Mouse (Mus musculus) heart, embryonic 14.5 days (tissue): ENCODE data around the gene Gart. TPM values are rescaled to one million over a fixed set of nuclear protein-coding genes. Genes with fewer than 3 reads are reported as not detected.

Source experiments
- ATAC-seq: fragments of 200-750 bp; cut with Nextera tagmentation; 2 replicates; pipeline ENCODE4 v1.8.0; 2017; ENCODE audit warnings: low read depth, moderate TSS enrichment; ENCODE audit not compliant: insufficient number of reproducible peaks, insufficient read depth, low FRiP score
- H3K27ac ChIP-seq, 2 experiments: fragments of 200-500 bp in 1 of 2; fragments of 300-500 bp in 1 of 2; sonication (generic) in 1 of 2; replicated peaks in 1 of 2; 2 replicates each; pipeline ENCODE4 v1.5.1; 2012 to 2014; ENCODE audit warnings: low read depth in 2 of 2, low read length in 2 of 2, control low read depth in 1 of 2, mild to moderate bottlenecking in 1 of 2, mixed read lengths in 1 of 2; ENCODE audit not compliant: control insufficient read depth in 1 of 2, insufficient read depth in 1 of 2
- H3K27me3 ChIP-seq: fragments of 300-500 bp; sonication (generic); 2 replicates; pipeline ENCODE4 v1.6.1; 2014; ENCODE audit warnings: mild to moderate bottlenecking, low read length, control low read depth; ENCODE audit not compliant: control insufficient read depth, insufficient read depth
- H3K36me3 ChIP-seq: fragments of 300-500 bp; sonication (generic); 2 replicates; pipeline ENCODE4 v1.6.1; 2014; ENCODE audit warnings: mild to moderate bottlenecking, control low read depth, low read length, mixed read lengths; ENCODE audit not compliant: control insufficient read depth, insufficient read depth
- H3K4me1 ChIP-seq, 2 experiments: fragments of 200-500 bp in 1 of 2; fragments of 300-500 bp in 1 of 2; sonication (generic) in 1 of 2; 2 replicates each; pipeline ENCODE4 v1.6.1; 2012 to 2014; ENCODE audit warnings: low read length in 2 of 2, control low read depth in 1 of 2, mixed read lengths in 1 of 2; ENCODE audit not compliant: control insufficient read depth in 2 of 2, insufficient read depth in 2 of 2
- H3K4me2 ChIP-seq: fragments of 300-500 bp; sonication (generic); 2 replicates; pipeline ENCODE4 v1.6.1; 2014; ENCODE audit warnings: mild to moderate bottlenecking, low read length
- H3K4me3 ChIP-seq, 2 experiments: fragments of 200-500 bp in 1 of 2; fragments of 300-500 bp in 1 of 2; sonication (generic) in 1 of 2; 2 replicates each; pipeline ENCODE4 v1.5.1; 2012 to 2014; ENCODE audit warnings: low read length in 2 of 2, mild to moderate bottlenecking in 2 of 2, control low read depth in 1 of 2, low read depth in 1 of 2, moderate library complexity in 1 of 2; ENCODE audit not compliant: control insufficient read depth in 1 of 2, insufficient read depth in 1 of 2
- H3K9ac ChIP-seq: fragments of 300-500 bp; sonication (generic); 2 replicates; pipeline ENCODE4 v1.6.1; 2014; ENCODE audit warnings: mild to moderate bottlenecking, low read length
- H3K9me3 ChIP-seq: fragments of 300-500 bp; sonication (generic); 2 replicates; pipeline ENCODE4 v1.6.1; 2016; ENCODE audit warnings: low read length, control low read depth; ENCODE audit not compliant: control insufficient read depth
- WGBS: fragments of 180-500 bp; shearing (Covaris S2); extraction: QIAGEN DNeasy Blood & Tissue Kit; methylation state at CpG from one replicate; pipeline ENCODE4 v1.1.7; 2014; 5-methylcytosine and 5-hydroxymethylcytosine counted together
- polyA plus RNA-seq: library from polyadenylated mRNA; unstranded; fragments of >200 nt; fragmentation: Nextera tagmentation; extraction: Ambion mirVana; gene quantifications from 2 replicates; pipeline ENCODE4 v1.2.1, GENCODE M21; 2014

Gene Gart
- polyA plus RNA-seq, 1 experiment from 2014 or later, result 56.2 TPM

- Histone ChIP-seq H3K9me3 (no peaks in the 10 kb centered on the region), H3K9ac (no peak overlapping the region)
Measured at GRCm38 (mm10) chr16:91686369-91686768, 39.6 kb upstream of the Gart start.

GRCm38 (mm10) chr16:91685526-91685925 lies 38.8 kb upstream of the Gart start:
- Histone ChIP-seq H3K4me1 (peaks cover 2 to 5% of the 10 kb centered on the region in 2 experiments; a peak in 3 of 4 replicates), H3K27ac (no peak overlapping the region), H3K4me2 (no peak overlapping the region), H3K9me3 (no peaks in the 10 kb centered on the region), H3K36me3 (peaks cover 55% of the 10 kb centered on the region), H3K4me3 (no peak overlapping the region), H3K27me3 (no peaks in the 10 kb centered on the region), H3K9ac (no peak overlapping the region)
- WGBS, result 76% methylated on average over 5 of the region's 5 CpGs
- ATAC-seq, result no peak

More at GRCm38 (mm10) chr16:91686369-91686768, 39.6 kb upstream of the Gart start:
- Histone ChIP-seq H3K4me1 (peaks cover 2 to 5% of the 10 kb centered on the region in 2 experiments; a peak in 3 of 4 replicates), H3K36me3 (peaks cover 55% of the 10 kb centered on the region), H3K4me3 (no peak overlapping the region), H3K27ac (no peak overlapping the region), H3K4me2 (no peak overlapping the region), H3K27me3 (no peaks in the 10 kb centered on the region)
- no peak for ATAC-seq
- WGBS, result 73% methylated on average over 5 of the region's 5 CpGs

GRCm38 (mm10) chr16:91680656-91681055 lies 33.9 kb upstream of the Gart start:
- no peak for ATAC-seq
- WGBS, result 80% methylated on average over 5 of the region's 5 CpGs
- Histone ChIP-seq H3K4me3 (no peak overlapping the region), H3K4me1 (no peaks in the 10 kb centered on the region), H3K27me3 (no peaks in the 10 kb centered on the region), H3K9ac (no peak overlapping the region), H3K9me3 (no peaks in the 10 kb centered on the region), H3K36me3 (peaks cover 97% of the 10 kb centered on the region), H3K27ac (no peak overlapping the region), H3K4me2 (no peak overlapping the region)

GRCm38 (mm10) chr16:91678147-91678911 lies 31.6 kb upstream of the Gart start:
- Histone ChIP-seq H3K4me1 (no peaks in the 10 kb centered on the region), H3K36me3 (peaks cover 98% of the 10 kb centered on the region), H3K9ac (no peak overlapping the region), H3K4me2 (no peak overlapping the region), H3K27ac (no peak overlapping the region), H3K27me3 (no peaks in the 10 kb centered on the region), H3K4me3 (no peak overlapping the region), H3K9me3 (no peaks in the 10 kb centered on the region)
- no peak for ATAC-seq
- 85% methylated on average over 5 of the region's 5 CpGs for WGBS

GRCm38 (mm10) chr16:91674500-91674899 lies 27.7 kb upstream of the Gart start:
- 78% methylated on average over 4 of the region's 4 CpGs for WGBS
- H3K36me3 ChIP-seq, result peaks cover 100% of the 10 kb centered on the region

GRCm38 (mm10) chr16:91663795-91664194 lies 17.0 kb upstream of the Gart start:
- Histone ChIP-seq H3K27ac (no peak overlapping the region), H3K9me3 (no peaks in the 10 kb centered on the region), H3K4me3 (no peak overlapping the region), H3K4me2 (no peak overlapping the region), H3K9ac (no peak overlapping the region), H3K4me1 (peaks cover 0 to 3% of the 10 kb centered on the region in 2 experiments; a peak in 1 of 4 replicates), H3K36me3 (peaks cover 97% of the 10 kb centered on the region), H3K27me3 (no peaks in the 10 kb centered on the region)
- 95% methylated on average over 3 of the region's 3 CpGs for WGBS
- no peak for ATAC-seq

More at GRCm38 (mm10) chr16:91674500-91674899, 27.7 kb upstream of the Gart start:
- Histone ChIP-seq H3K4me2 (no peak overlapping the region), H3K27me3 (no peaks in the 10 kb centered on the region), H3K9me3 (no peaks in the 10 kb centered on the region), H3K9ac (no peak overlapping the region), H3K4me3 (no peak overlapping the region), H3K27ac (no peak overlapping the region), H3K4me1 (no peaks in the 10 kb centered on the region)
- no peak for ATAC-seq

- no peak overlapping the region for H3K27ac ChIP-seq
- peaks cover 0 to 6% of the 10 kb centered on the region in 2 experiments; a peak in 1 of 4 replicates for H3K4me1 ChIP-seq
- H3K4me3 ChIP-seq, result no peak overlapping the region
- WGBS, result 89% methylated on average over 16 of the region's 16 CpGs
- no peak for ATAC-seq
- H3K36me3 ChIP-seq, result peaks cover 98% of the 10 kb centered on the region
- H3K27me3 ChIP-seq, result no peaks in the 10 kb centered on the region
- no peak overlapping the region for H3K4me2 ChIP-seq
- no peaks in the 10 kb centered on the region for H3K9me3 ChIP-seq
- no peak overlapping the region for H3K9ac ChIP-seq
Measured at GRCm38 (mm10) chr16:91662336-91662735, 15.6 kb upstream of the Gart start.
